Mouse (Mus musculus): Measurements from ENCODE around the gene Srrt. TPM values are rescaled to one million over a fixed set of nuclear protein-coding genes. Genes with fewer than 3 reads are reported as not detected.

The Srrt gene
- 63.0 TPM for polyA plus RNA-seq (2014; fragmentation: Illumina TruSeq; extraction: RNeasy Lipid Tissue Mini Kit (QIAGEN cat#74804); ENCODE audit: insufficient read depth, low read depth, low replicate concordance)

GRCm38 (mm10) chr5:137307071-137307912 is at the start of gene Srrt:
Srrt (minus strand) TSS chr5:137307674.

GRCm38 (mm10) chr5:137349384-137350204 is 42.1 kb upstream of the Srrt start, which contains the start of gene Ephb4:
Ephb4 (plus strand) TSS chr5:137350109.

GRCm38 (mm10) chr5:137333512-137334174 is 26.2 kb upstream of the Srrt start, which contains the start of gene Slc12a9:
Slc12a9 (minus strand) TSS chr5:137333597.

GRCm38 (mm10) chr5:137314193-137315083 is 7.0 kb upstream of the Srrt start, which contains the start of gene Trip6:
Trip6 (minus strand) TSS chr5:137314404.

GRCm38 (mm10) chr5:137293839-137294743 is 13.4 kb downstream of the Srrt start, which contains the start of gene Ufsp1:
Ufsp1 (plus strand) TSS chr5:137294629.

GRCm38 (mm10) chr5:137287032-137287952 is 20.2 kb downstream of the Srrt start, which contains the start of gene Ache:
Ache (plus strand) TSS chr5:137287519.

Other genes with a start within 250 kb of the Srrt start
- gene Serpine1, start 235.4 kb downstream of the Srrt start, polyA plus RNA-seq (2014; fragmentation: Illumina TruSeq; extraction: RNeasy Lipid Tissue Mini Kit (QIAGEN cat#74804); ENCODE audit: insufficient read depth, low read depth, low replicate concordance): 9.8 TPM
- 10.5 TPM for gene Trim56, start 191.5 kb downstream of the Srrt start, polyA plus RNA-seq (2014; fragmentation: Illumina TruSeq; extraction: RNeasy Lipid Tissue Mini Kit (QIAGEN cat#74804); ENCODE audit: insufficient read depth, low read depth, low replicate concordance)
- not detected for gene Muc3, start 158.4 kb downstream of the Srrt start, polyA plus RNA-seq (2014; fragmentation: Illumina TruSeq; extraction: RNeasy Lipid Tissue Mini Kit (QIAGEN cat#74804); ENCODE audit: insufficient read depth, low read depth, low replicate concordance)
- gene Muc3a, start 95.3 kb downstream of the Srrt start, polyA plus RNA-seq (2014; fragmentation: Illumina TruSeq; extraction: RNeasy Lipid Tissue Mini Kit (QIAGEN cat#74804); ENCODE audit: insufficient read depth, low read depth, low replicate concordance): 0.12 TPM
- 0.51 TPM for gene Ache, start 20.2 kb downstream of the Srrt start, polyA plus RNA-seq (2014; fragmentation: Illumina TruSeq; extraction: RNeasy Lipid Tissue Mini Kit (QIAGEN cat#74804); ENCODE audit: insufficient read depth, low read depth, low replicate concordance)
- 5.1 TPM for gene Ufsp1, start 13.0 kb downstream of the Srrt start, polyA plus RNA-seq (2014; fragmentation: Illumina TruSeq; extraction: RNeasy Lipid Tissue Mini Kit (QIAGEN cat#74804); ENCODE audit: insufficient read depth, low read depth, low replicate concordance)
- gene Trip6, start 6.7 kb upstream of the Srrt start, polyA plus RNA-seq (2014; fragmentation: Illumina TruSeq; extraction: RNeasy Lipid Tissue Mini Kit (QIAGEN cat#74804); ENCODE audit: insufficient read depth, low read depth, low replicate concordance): 20.4 TPM
- gene Slc12a9, start 25.9 kb upstream of the Srrt start, polyA plus RNA-seq (2014; fragmentation: Illumina TruSeq; extraction: RNeasy Lipid Tissue Mini Kit (QIAGEN cat#74804); ENCODE audit: insufficient read depth, low read depth, low replicate concordance): 6.6 TPM
- gene Ephb4, start 42.4 kb upstream of the Srrt start, polyA plus RNA-seq (2014; fragmentation: Illumina TruSeq; extraction: RNeasy Lipid Tissue Mini Kit (QIAGEN cat#74804); ENCODE audit: insufficient read depth, low read depth, low replicate concordance): 37.0 TPM
- gene Zan, start 169.4 kb upstream of the Srrt start, polyA plus RNA-seq (2014; fragmentation: Illumina TruSeq; extraction: RNeasy Lipid Tissue Mini Kit (QIAGEN cat#74804); ENCODE audit: insufficient read depth, low read depth, low replicate concordance): 0.04 TPM
- 19.3 TPM for gene Pop7, start 194.8 kb upstream of the Srrt start, polyA plus RNA-seq (2014; fragmentation: Illumina TruSeq; extraction: RNeasy Lipid Tissue Mini Kit (QIAGEN cat#74804); ENCODE audit: insufficient read depth, low read depth, low replicate concordance)
- gene Gigyf1, start 210.9 kb upstream of the Srrt start, polyA plus RNA-seq (2014; fragmentation: Illumina TruSeq; extraction: RNeasy Lipid Tissue Mini Kit (QIAGEN cat#74804); ENCODE audit: insufficient read depth, low read depth, low replicate concordance): 8.9 TPM
- not detected for gene Epo, start 225.6 kb upstream of the Srrt start, polyA plus RNA-seq (2014; fragmentation: Illumina TruSeq; extraction: RNeasy Lipid Tissue Mini Kit (QIAGEN cat#74804); ENCODE audit: insufficient read depth, low read depth, low replicate concordance)
- 420 TPM for gene Gnb2, start 225.8 kb upstream of the Srrt start, polyA plus RNA-seq (2014; fragmentation: Illumina TruSeq; extraction: RNeasy Lipid Tissue Mini Kit (QIAGEN cat#74804); ENCODE audit: insufficient read depth, low read depth, low replicate concordance)
- gene Actl6b, start 245.8 kb upstream of the Srrt start, polyA plus RNA-seq (2014; fragmentation: Illumina TruSeq; extraction: RNeasy Lipid Tissue Mini Kit (QIAGEN cat#74804); ENCODE audit: insufficient read depth, low read depth, low replicate concordance): not detected

All from lung, adult 10 weeks (tissue).